Mouse (Mus musculus) c-Kit-positive CD71-positive TER-119-negative erythroid progenitor cells, embryonic 14.5 days (primary cell): Measurements from ENCODE around the gene Rap1b.
A peak's percentile ranks its signal among the peaks of the same experiment; 100 is the strongest.
"Not testable (repeated sequence)": the region's sequence is repeated elsewhere in the genome, so short reads cannot be mapped to it uniquely, and the experiment has no call there.

Experiments used
- DNase-seq: peaks from one replicate; pipeline ENCODE4 v3.0.0-alpha.2; 2013; ENCODE audit warnings: low read depth

The Rap1b gene

GRCm38 (mm10) chr10:117845597-117846259, at the start of gene Rap1b:
Rap1b (minus strand) TSS chr10:117846035.
- peak; percentile 79 for DNase-seq

GRCm38 (mm10) chr10:117895186-117895585, 49.4 kb upstream of the Rap1b start:
- DNase-seq: no peak

- DNase-seq: no peak
Measured at GRCm38 (mm10) chr10:117894114-117895035, 48.5 kb upstream of the Rap1b start.

- DNase-seq: not testable (repeated sequence)
Measured at GRCm38 (mm10) chr10:117893128-117893527, 47.3 kb upstream of the Rap1b start.

GRCm38 (mm10) chr10:117891327-117891726, 45.5 kb upstream of the Rap1b start:
- no peak for DNase-seq

- DNase-seq: no peak
Measured at GRCm38 (mm10) chr10:117888822-117889221, 43.0 kb upstream of the Rap1b start.

GRCm38 (mm10) chr10:117885358-117885757, 39.5 kb upstream of the Rap1b start:
- no peak for DNase-seq

- DNase-seq: no peak
Measured at GRCm38 (mm10) chr10:117884760-117885159, 38.9 kb upstream of the Rap1b start.

- no peak for DNase-seq
Measured at GRCm38 (mm10) chr10:117883438-117883837, 37.6 kb upstream of the Rap1b start.

GRCm38 (mm10) chr10:117878628-117879027, 32.8 kb upstream of the Rap1b start:
- DNase-seq: no peak

- no peak for DNase-seq
Measured at GRCm38 (mm10) chr10:117876801-117877200, 31.0 kb upstream of the Rap1b start.

- DNase-seq: no peak
Measured at GRCm38 (mm10) chr10:117876400-117876799, 30.6 kb upstream of the Rap1b start.

GRCm38 (mm10) chr10:117874936-117875335, 29.1 kb upstream of the Rap1b start:
- DNase-seq: no peak

GRCm38 (mm10) chr10:117873952-117874351, 28.1 kb upstream of the Rap1b start:
- DNase-seq: no peak

- no peak for DNase-seq
Measured at GRCm38 (mm10) chr10:117872468-117872867, 26.6 kb upstream of the Rap1b start.

GRCm38 (mm10) chr10:117867301-117867700, 21.5 kb upstream of the Rap1b start:
- DNase-seq: no peak

GRCm38 (mm10) chr10:117866641-117867040, 20.8 kb upstream of the Rap1b start:
- DNase-seq: no peak

GRCm38 (mm10) chr10:117864695-117865094, 18.9 kb upstream of the Rap1b start:
- DNase-seq: no peak

GRCm38 (mm10) chr10:117864251-117864650, 18.4 kb upstream of the Rap1b start:
- no peak for DNase-seq

GRCm38 (mm10) chr10:117862014-117862580, 16.3 kb upstream of the Rap1b start:
- no peak for DNase-seq

- DNase-seq: no peak
Measured at GRCm38 (mm10) chr10:117860958-117861357, 15.1 kb upstream of the Rap1b start.

GRCm38 (mm10) chr10:117860361-117860760, 14.5 kb upstream of the Rap1b start:
- DNase-seq: no peak

GRCm38 (mm10) chr10:117859800-117860199, 14.0 kb upstream of the Rap1b start:
- no peak for DNase-seq
